ENCODE assay signal across 26 mouse cellular contexts in genomic region chr14:114954287-114954686, GRCm38 (mm10).
"Had no signal": no experiment of that assay in that cellular context is flagged by ENCODE, and none has a peak within 500 bp of the region (broad histone marks: within the 10 kb centered on the region; RNA-seq: fewer than 3 reads in every experiment).

No protein-coding gene starts in this region.

- ATAC-seq: intestine, embryonic 16.5 days; liver, embryonic 12.5 days had no signal

- H3K27me3 ChIP-seq: heart, embryonic 13.5 days; heart, embryonic 15.5 days; hindbrain, embryonic 13.5 days; hindbrain, embryonic 15.5 days; kidney, embryonic 15.5 days; limb, embryonic 13.5 days; limb, embryonic 15.5 days; liver, embryonic 12.5 days had no signal

- H3K9me3 ChIP-seq: heart, embryonic 13.5 days; heart, embryonic 15.5 days; hindbrain, embryonic 13.5 days; hindbrain, embryonic 15.5 days; kidney, embryonic 15.5 days; limb, embryonic 13.5 days; limb, embryonic 15.5 days; liver, embryonic 12.5 days had no signal

- H3K27ac ChIP-seq: heart, adult 2 months; heart, embryonic 13.5 days; heart, embryonic 15.5 days; hindbrain, embryonic 13.5 days; hindbrain, embryonic 15.5 days; kidney, embryonic 15.5 days; kidney, postnatal 0 days; limb, embryonic 13.5 days; limb, embryonic 15.5 days; liver, embryonic 12.5 days; liver, embryonic 14.5 days had no signal

- H3K9ac ChIP-seq: heart, embryonic 13.5 days; heart, embryonic 15.5 days; hindbrain, embryonic 13.5 days; hindbrain, embryonic 15.5 days; kidney, embryonic 15.5 days; limb, embryonic 13.5 days; limb, embryonic 15.5 days; liver, embryonic 12.5 days; liver, embryonic 14.5 days had no signal

- H3K36me3 ChIP-seq: heart, embryonic 13.5 days; heart, embryonic 15.5 days; hindbrain, embryonic 13.5 days; hindbrain, embryonic 15.5 days; kidney, embryonic 15.5 days; limb, embryonic 13.5 days; limb, embryonic 15.5 days; liver, embryonic 12.5 days had no signal

- H3K4me3 ChIP-seq: heart, adult 2 months; heart, embryonic 13.5 days; heart, embryonic 15.5 days; hindbrain, embryonic 13.5 days; hindbrain, embryonic 15.5 days; kidney, embryonic 15.5 days; limb, embryonic 13.5 days; limb, embryonic 15.5 days; liver, embryonic 12.5 days had no signal

- DNase-seq: gastrocnemius, postnatal 14 days; gastrocnemius, postnatal 36 days; heart, adult 11 months; heart, adult 2 months; heart, postnatal 14 days; heart, postnatal 36 days; kidney, adult 11 months; kidney, adult 2 months; kidney, adult 9 months; kidney, postnatal 14 days; kidney, postnatal 36 days; layer of hippocampus, adult 9-11 months; layer of hippocampus, postnatal 36 days; left cerebral cortex, postnatal 4 days had no signal

- H3K4me2 ChIP-seq: heart, embryonic 11.5 days; heart, embryonic 13.5 days; heart, embryonic 15.5 days; hindbrain, embryonic 13.5 days; hindbrain, embryonic 15.5 days; kidney, embryonic 15.5 days; limb, embryonic 13.5 days; limb, embryonic 15.5 days; liver, embryonic 12.5 days had no signal
